Mouse (Mus musculus): ENCODE data around the gene Cdc42se1. TPM values are rescaled to one million over a fixed set of nuclear protein-coding genes. Genes with fewer than 3 reads are reported as not detected.

The Cdc42se1 gene
- polyA plus RNA-seq, 1 experiment = 80.9 TPM

DNA sequence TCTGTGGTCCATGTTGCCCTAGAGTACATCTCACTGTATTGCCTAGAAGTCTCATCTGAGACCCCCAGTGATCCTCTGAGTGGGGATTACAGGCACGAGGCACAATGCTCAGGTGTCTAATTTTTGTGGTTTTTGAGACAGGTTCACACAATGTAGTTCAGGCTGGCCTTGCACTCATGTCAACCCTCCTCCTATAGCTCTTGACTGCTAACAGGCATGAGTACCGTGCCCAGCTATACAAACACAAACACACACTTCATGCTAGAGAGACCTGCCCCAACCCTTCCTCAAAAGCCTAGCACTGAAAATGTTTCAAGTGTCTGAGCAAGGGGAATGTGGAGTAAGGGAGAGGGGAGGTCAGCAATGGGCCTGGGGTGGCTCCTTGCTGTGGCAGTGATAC lies 42.4 kb upstream of the Cdc42se1 start:
- no peaks in the 10 kb centered on the region for H3K79me3 ChIP-seq (ENCODE audit: low read depth)
- H3K27me3 ChIP-seq (ENCODE audit: control insufficient read depth, insufficient read depth, insufficient read length) = no peaks in the 10 kb centered on the region
- TF ChIP-seq FOSL1 (IDR thresholded peaks at IDR 0.05; ENCODE audit: insufficient read depth, low read length, poor library complexity, severe bottlenecking) (no peak), MAX (IDR thresholded peaks at IDR 0.05) (no peak), CTCF (IDR thresholded peaks at IDR 0.05; ENCODE audit: control insufficient read depth, insufficient read depth, insufficient read length) (no peak), MYOD1 (IDR thresholded peaks at IDR 0.05; ENCODE audit: control insufficient read depth, insufficient read length, low read depth) (no peak), CEBPB (IDR thresholded peaks at IDR 0.05; ENCODE audit: low read depth) (no peak), USF1 (IDR thresholded peaks at IDR 0.05; ENCODE audit: low read depth) (no peak)
- H3K36me3 ChIP-seq (ENCODE audit: control insufficient read depth, insufficient read depth) = peaks cover 77% of the 10 kb centered on the region
- no peaks in the 10 kb centered on the region for H3K79me2 ChIP-seq (ENCODE audit: control insufficient read depth, insufficient read depth)
- H3K4me3 ChIP-seq (ENCODE audit: insufficient read depth, poor library complexity, severe bottlenecking) = no peak overlapping the region
- no peak overlapping the region for H3ac ChIP-seq (ENCODE audit: control insufficient read depth, insufficient read length, low read depth)

DNA sequence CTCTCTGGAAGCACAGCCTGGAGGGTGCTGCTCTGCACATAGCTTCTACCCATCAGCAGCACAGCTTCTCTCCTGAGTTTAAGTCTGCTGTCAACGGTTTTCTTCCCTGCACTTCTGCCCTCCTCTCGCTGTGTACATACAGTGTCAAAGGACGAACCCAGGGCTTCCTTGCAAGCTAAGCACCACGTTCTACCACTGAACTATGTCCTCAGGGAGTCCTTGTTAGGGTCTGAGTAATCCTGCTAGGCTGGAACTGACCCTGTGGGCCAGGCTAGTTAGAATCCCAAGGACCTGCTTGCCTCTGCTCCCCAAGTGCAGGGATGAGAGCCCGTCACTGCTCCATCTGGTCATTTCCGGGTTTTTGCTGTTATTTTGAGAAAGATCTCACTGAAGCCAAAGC lies 41.6 kb upstream of the Cdc42se1 start:
- Histone ChIP-seq H3K79me2 (ENCODE audit: control insufficient read depth, insufficient read depth) (no peaks in the 10 kb centered on the region), H3K4me3 (ENCODE audit: insufficient read depth, poor library complexity, severe bottlenecking) (no peak overlapping the region), H3K36me3 (ENCODE audit: control insufficient read depth, insufficient read depth) (peaks cover 77% of the 10 kb centered on the region), H3ac (ENCODE audit: control insufficient read depth, insufficient read length, low read depth) (no peak overlapping the region), H3K79me3 (ENCODE audit: low read depth) (no peaks in the 10 kb centered on the region), H3K27me3 (ENCODE audit: control insufficient read depth, insufficient read depth, insufficient read length) (no peaks in the 10 kb centered on the region)
- TF ChIP-seq CTCF (IDR thresholded peaks at IDR 0.05; ENCODE audit: control insufficient read depth, insufficient read depth, insufficient read length) = no peak
- TF ChIP-seq FOSL1 (IDR thresholded peaks at IDR 0.05; ENCODE audit: insufficient read depth, low read length, poor library complexity, severe bottlenecking) = no peak
- no peak for TF ChIP-seq MYOG (IDR thresholded peaks at IDR 0.05; ENCODE audit: control insufficient read depth, extremely low read depth, insufficient read length)
- no peak for TF ChIP-seq MYOD1 (IDR thresholded peaks at IDR 0.05; ENCODE audit: control insufficient read depth, insufficient read length, low read depth)
- no peak for TF ChIP-seq USF1 (IDR thresholded peaks at IDR 0.05; ENCODE audit: low read depth)

DNA sequence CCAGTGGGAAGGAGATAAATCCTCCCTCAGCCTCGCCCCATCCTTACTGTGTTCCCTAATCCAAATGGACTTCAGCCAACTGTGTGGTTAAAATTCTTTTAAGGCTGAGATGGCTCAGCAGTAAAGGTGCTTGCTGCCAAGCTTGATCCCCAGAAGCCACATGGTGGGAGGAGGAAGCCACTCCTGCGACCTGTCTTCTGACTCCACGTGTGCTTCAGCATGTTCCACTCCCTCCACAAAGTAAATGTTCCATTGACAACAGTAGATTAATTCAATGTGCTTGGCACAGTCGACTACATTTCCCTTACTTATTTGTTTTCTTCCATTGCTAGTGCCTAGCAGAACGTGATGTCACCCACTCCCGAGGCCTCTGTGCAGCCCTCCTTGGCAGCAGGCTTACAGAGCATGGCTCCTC lies 33.8 kb upstream of the Cdc42se1 start:
- TF ChIP-seq MAX (IDR thresholded peaks at IDR 0.05) = peak; percentile 92
- TF ChIP-seq MYOG (IDR thresholded peaks at IDR 0.05; ENCODE audit: control insufficient read depth, extremely low read depth, insufficient read length) = no peak
- no peak overlapping the region for H3K4me3 ChIP-seq (ENCODE audit: insufficient read depth, poor library complexity, severe bottlenecking)
- H3K27me3 ChIP-seq (ENCODE audit: control insufficient read depth, insufficient read depth, insufficient read length) = no peaks in the 10 kb centered on the region
- no peaks in the 10 kb centered on the region for H3K79me3 ChIP-seq (ENCODE audit: low read depth)
- no peaks in the 10 kb centered on the region for H3K79me2 ChIP-seq (ENCODE audit: control insufficient read depth, insufficient read depth)
- no peak overlapping the region for H3ac ChIP-seq (ENCODE audit: control insufficient read depth, insufficient read length, low read depth)
- peaks cover 54% of the 10 kb centered on the region for H3K36me3 ChIP-seq (ENCODE audit: control insufficient read depth, insufficient read depth)

DNA sequence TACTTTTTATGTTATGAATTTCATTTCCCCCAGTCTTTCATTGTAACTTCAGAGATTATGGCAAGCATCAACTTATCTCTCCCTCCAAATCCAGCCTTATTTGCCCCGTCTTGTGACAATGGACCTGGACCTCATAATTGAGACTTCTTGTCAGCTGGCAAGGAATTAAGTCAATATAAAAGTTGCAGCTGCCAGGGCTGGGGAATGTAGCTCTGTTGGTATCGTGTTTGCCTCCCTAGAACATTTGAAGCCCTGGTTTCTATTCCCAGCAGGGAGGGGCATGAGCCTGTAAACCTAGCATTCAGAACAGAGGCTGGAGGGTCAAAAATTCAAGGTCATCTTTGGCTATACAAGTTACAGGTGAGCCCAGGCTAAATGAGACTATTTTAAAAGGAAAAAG lies 32.8 kb upstream of the Cdc42se1 start:
- no peaks in the 10 kb centered on the region for H3K79me3 ChIP-seq (ENCODE audit: low read depth)
- H3K36me3 ChIP-seq (ENCODE audit: control insufficient read depth, insufficient read depth) = peaks cover 56% of the 10 kb centered on the region
- TF ChIP-seq USF1 (IDR thresholded peaks at IDR 0.05; ENCODE audit: low read depth) (no peak), MYOG (IDR thresholded peaks at IDR 0.05; ENCODE audit: control insufficient read depth, extremely low read depth, insufficient read length) (no peak), MYOD1 (IDR thresholded peaks at IDR 0.05; ENCODE audit: control insufficient read depth, insufficient read length, low read depth) (no peak), FOSL1 (IDR thresholded peaks at IDR 0.05; ENCODE audit: insufficient read depth, low read length, poor library complexity, severe bottlenecking) (no peak), CTCF (IDR thresholded peaks at IDR 0.05; ENCODE audit: control insufficient read depth, insufficient read depth, insufficient read length) (no peak), CEBPB (IDR thresholded peaks at IDR 0.05; ENCODE audit: low read depth) (no peak), MAX (IDR thresholded peaks at IDR 0.05) (no peak)
- no peaks in the 10 kb centered on the region for H3K27me3 ChIP-seq (ENCODE audit: control insufficient read depth, insufficient read depth, insufficient read length)
- no peak overlapping the region for H3K4me3 ChIP-seq (ENCODE audit: insufficient read depth, poor library complexity, severe bottlenecking)
- H3ac ChIP-seq (ENCODE audit: control insufficient read depth, insufficient read length, low read depth) = no peak overlapping the region
- no peaks in the 10 kb centered on the region for H3K79me2 ChIP-seq (ENCODE audit: control insufficient read depth, insufficient read depth)

DNA sequence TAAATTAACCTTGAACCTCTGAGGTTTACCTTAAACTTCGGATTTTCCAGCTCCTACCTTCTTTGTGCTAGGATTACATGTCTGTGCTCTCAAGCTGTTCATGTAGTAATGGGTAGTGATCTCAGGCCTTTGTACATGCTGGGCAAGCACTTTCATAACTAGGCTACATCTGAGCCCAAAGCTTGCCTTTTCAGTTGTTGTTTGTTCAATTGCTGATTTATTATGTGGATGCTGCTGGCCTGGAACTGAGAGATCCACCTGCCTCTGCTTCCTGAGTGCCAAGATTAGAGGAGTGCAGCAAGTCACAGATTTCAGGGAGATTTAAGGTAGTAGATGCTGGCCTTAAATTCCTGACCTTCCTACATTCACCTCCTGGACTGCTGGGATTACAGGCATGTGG lies 29.4 kb upstream of the Cdc42se1 start:
- Histone ChIP-seq H3K4me3 (ENCODE audit: insufficient read depth, poor library complexity, severe bottlenecking) (no peak overlapping the region), H3ac (ENCODE audit: control insufficient read depth, insufficient read length, low read depth) (no peak overlapping the region), H3K36me3 (ENCODE audit: control insufficient read depth, insufficient read depth) (peaks cover 76% of the 10 kb centered on the region), H3K79me3 (ENCODE audit: low read depth) (no peaks in the 10 kb centered on the region), H3K27me3 (ENCODE audit: control insufficient read depth, insufficient read depth, insufficient read length) (no peaks in the 10 kb centered on the region), H3K79me2 (ENCODE audit: control insufficient read depth, insufficient read depth) (no peaks in the 10 kb centered on the region)
- no peak for TF ChIP-seq USF1 (IDR thresholded peaks at IDR 0.05; ENCODE audit: low read depth)
- TF ChIP-seq CEBPB (IDR thresholded peaks at IDR 0.05; ENCODE audit: low read depth) = no peak
- TF ChIP-seq CTCF (IDR thresholded peaks at IDR 0.05; ENCODE audit: control insufficient read depth, insufficient read depth, insufficient read length) = no peak
- TF ChIP-seq MAX (IDR thresholded peaks at IDR 0.05) = no peak
- no peak for TF ChIP-seq FOSL1 (IDR thresholded peaks at IDR 0.05; ENCODE audit: insufficient read depth, low read length, poor library complexity, severe bottlenecking)
- TF ChIP-seq MYOG (IDR thresholded peaks at IDR 0.05; ENCODE audit: control insufficient read depth, extremely low read depth, insufficient read length) = no peak
- TF ChIP-seq MYOD1 (IDR thresholded peaks at IDR 0.05; ENCODE audit: control insufficient read depth, insufficient read length, low read depth) = no peak

DNA sequence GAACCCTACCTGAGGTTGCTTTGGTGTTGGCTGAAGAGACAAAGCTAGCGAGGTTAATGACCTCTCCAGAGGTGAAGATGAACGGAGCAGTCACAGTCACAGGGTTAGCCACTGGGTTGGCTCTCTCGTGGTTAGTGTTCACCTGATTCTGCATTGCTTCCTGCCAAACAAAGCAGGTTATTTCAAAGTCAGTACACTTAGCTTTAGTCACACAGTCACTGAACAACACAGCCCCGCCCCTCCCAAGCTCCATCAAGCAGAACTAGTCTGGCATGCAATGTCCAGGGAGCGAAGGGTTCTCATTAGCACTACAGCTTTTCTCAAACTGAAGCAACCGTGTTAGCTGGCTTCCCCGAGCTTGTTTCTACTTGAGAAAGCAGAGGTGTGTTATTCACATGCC lies 28.4 kb upstream of the Cdc42se1 start:
- no peak for TF ChIP-seq CTCF (IDR thresholded peaks at IDR 0.05; ENCODE audit: control insufficient read depth, insufficient read depth, insufficient read length)
- no peak for TF ChIP-seq FOSL1 (IDR thresholded peaks at IDR 0.05; ENCODE audit: insufficient read depth, low read length, poor library complexity, severe bottlenecking)
- no peak for TF ChIP-seq MAX (IDR thresholded peaks at IDR 0.05)
- TF ChIP-seq MYOD1 (IDR thresholded peaks at IDR 0.05; ENCODE audit: control insufficient read depth, insufficient read length, low read depth) = no peak
- no peak for TF ChIP-seq USF1 (IDR thresholded peaks at IDR 0.05; ENCODE audit: low read depth)
- TF ChIP-seq CEBPB (IDR thresholded peaks at IDR 0.05; ENCODE audit: low read depth) = no peak
- TF ChIP-seq MYOG (IDR thresholded peaks at IDR 0.05; ENCODE audit: control insufficient read depth, extremely low read depth, insufficient read length) = no peak
- Histone ChIP-seq H3K27me3 (ENCODE audit: control insufficient read depth, insufficient read depth, insufficient read length) (no peaks in the 10 kb centered on the region), H3K79me2 (ENCODE audit: control insufficient read depth, insufficient read depth) (no peaks in the 10 kb centered on the region), H3K4me3 (ENCODE audit: insufficient read depth, poor library complexity, severe bottlenecking) (no peak overlapping the region), H3K36me3 (ENCODE audit: control insufficient read depth, insufficient read depth) (peaks cover 86% of the 10 kb centered on the region), H3ac (ENCODE audit: control insufficient read depth, insufficient read length, low read depth) (no peak overlapping the region), H3K79me3 (ENCODE audit: low read depth) (no peaks in the 10 kb centered on the region)

Data from C2C12 (cell line).